Mouse (Mus musculus): Measurements from ENCODE around the gene Snd1. TPM values are rescaled to one million over a fixed set of nuclear protein-coding genes. Genes with fewer than 3 reads are reported as not detected.

Gene Snd1
- polyA plus RNA-seq, 1 experiment from 2014 or later: 104 TPM

DNA sequence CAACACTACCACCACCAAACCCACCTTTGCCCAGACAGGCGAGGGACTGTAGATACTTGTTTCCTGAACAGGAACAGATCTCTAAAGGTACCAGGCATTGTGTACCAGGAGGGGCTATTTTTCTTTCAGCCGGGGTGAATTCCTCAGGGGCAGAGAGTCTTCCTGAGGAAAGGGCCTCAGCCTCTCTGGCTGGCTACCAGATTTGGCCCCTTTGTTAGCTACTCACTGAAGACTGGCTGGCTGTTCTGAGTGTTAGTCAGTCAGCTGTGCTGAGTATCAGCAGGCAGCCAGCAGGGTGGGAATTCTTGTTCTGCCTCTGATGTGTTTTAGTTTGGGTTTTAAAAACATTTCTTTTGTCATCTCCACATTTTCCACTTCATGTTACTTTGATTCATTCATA, 158.2 kb downstream of the Snd1 start:
- H3K27me3 ChIP-seq: no peaks in the 10 kb centered on the region
- H3K36me3 ChIP-seq (replicated peaks): no peaks in the 10 kb centered on the region
- peaks cover 42% of the 10 kb centered on the region for H3K4me1 ChIP-seq
- no peak overlapping the region for H3K4me2 ChIP-seq
- no peak overlapping the region for H3K4me3 ChIP-seq (replicated peaks)
- H3K27ac ChIP-seq: peak overlapping the region; percentile 56
- ATAC-seq (ENCODE audit: low FRiP score): peak; percentile 56; the same call in 1 of the 2 replicates
- no peaks in the 10 kb centered on the region for H3K9me3 ChIP-seq
- 39% methylated on average over 2 of the region's 2 CpGs for WGBS
- no peak overlapping the region for H3K9ac ChIP-seq

DNA sequence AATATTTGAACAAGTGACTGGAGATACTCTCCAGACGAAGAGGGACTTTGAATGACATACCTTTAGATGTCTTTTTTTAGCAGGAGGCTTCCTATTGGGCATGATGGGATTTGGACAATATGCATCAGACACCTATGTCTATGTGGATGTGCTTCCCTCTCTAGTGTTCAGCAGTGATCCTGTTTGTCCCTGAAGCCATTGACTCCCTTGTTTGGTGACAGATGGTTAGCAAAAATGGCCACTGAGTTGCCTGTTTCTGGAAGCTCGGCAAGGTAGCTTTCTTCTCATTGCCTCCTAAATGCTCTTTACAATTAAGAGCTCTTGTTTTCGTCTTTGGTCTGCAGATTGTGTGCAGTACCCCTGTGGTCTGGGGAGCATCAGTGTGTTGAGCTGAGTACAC, 158.7 kb downstream of the Snd1 start:
- Histone ChIP-seq H3K36me3 (replicated peaks) (no peaks in the 10 kb centered on the region), H3K4me1 (peaks cover 42% of the 10 kb centered on the region), H3K9ac (no peak overlapping the region), H3K4me3 (replicated peaks) (no peak overlapping the region), H3K9me3 (no peaks in the 10 kb centered on the region), H3K27me3 (no peaks in the 10 kb centered on the region), H3K4me2 (no peak overlapping the region), H3K27ac (0 out of 2 replicates have a peak overlapping the region, but pooled peaks have one; percentile 9)
- ATAC-seq (ENCODE audit: low FRiP score): no peak
- 50% methylated on average over 3 of the region's 3 CpGs for WGBS

DNA sequence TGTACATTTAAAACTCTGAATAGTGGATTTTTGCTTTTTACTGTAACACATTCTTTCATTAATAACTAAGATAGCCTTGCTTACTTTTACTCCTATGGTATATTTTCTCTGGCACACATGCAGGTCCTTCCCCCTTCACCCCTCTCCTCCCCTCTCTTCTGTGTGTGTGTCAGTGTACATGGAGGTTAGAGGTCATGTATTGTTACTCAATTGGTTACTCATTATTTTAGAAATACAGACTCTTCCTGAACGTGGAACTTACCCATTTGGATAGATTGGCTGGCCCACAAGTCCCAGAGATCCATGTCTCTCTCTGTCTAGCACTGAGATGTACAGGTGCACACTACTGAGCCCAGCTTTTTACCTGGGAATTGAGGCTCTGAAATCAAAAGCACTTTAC, 160.2 kb downstream of the Snd1 start:
- ATAC-seq (ENCODE audit: low FRiP score): no peak
- Histone ChIP-seq H3K9ac (no peak overlapping the region), H3K4me3 (replicated peaks) (no peak overlapping the region), H3K4me1 (peaks cover 33% of the 10 kb centered on the region), H3K27ac (no peak overlapping the region), H3K9me3 (no peaks in the 10 kb centered on the region), H3K36me3 (replicated peaks) (no peaks in the 10 kb centered on the region), H3K4me2 (no peak overlapping the region), H3K27me3 (no peaks in the 10 kb centered on the region)
- 56% methylated on average over 1 of the region's 1 CpGs for WGBS

DNA sequence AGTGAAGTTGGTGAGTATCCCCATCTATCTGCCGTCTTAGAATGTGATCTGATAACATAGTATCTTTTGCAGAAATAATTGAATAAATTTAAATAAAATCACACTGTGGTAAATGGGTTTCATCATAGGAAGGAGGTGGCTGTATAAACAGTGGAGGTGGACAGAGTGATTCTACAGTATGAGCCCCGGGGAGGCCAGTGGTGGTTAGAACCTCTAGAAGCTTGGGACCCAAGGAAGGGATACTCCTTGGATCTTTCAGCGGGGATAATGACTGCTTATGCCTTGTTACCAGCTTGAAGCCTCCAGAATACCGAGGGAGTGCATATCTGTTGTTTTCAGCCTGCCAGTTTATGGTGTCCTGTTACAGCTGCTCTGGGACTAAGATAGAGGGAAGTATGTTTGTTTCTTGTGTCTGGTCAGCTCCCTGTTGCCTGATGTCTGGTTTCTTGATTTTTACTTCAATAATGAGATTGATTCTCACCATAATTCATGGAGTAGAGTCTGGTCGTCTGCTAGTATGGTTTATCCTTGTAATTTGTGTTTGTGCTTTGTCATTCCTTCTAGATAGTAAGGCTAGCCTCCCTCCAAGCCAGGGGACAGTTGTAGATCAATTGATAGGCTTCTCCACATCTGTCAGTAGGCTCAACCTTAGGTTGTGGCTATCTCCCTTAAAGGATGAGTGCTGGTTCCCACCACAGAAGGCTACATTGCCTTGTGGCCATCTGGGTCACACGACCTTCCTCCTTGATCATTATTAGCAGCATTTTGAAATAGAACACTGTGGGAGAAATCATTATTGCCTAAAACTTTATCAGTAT, 160.8 kb downstream of the Snd1 start:
- Histone ChIP-seq H3K36me3 (replicated peaks) (no peaks in the 10 kb centered on the region), H3K9me3 (no peaks in the 10 kb centered on the region), H3K27ac (no peak overlapping the region), H3K4me2 (no peak overlapping the region), H3K4me3 (replicated peaks) (no peak overlapping the region), H3K9ac (no peak overlapping the region), H3K4me1 (peaks cover 31% of the 10 kb centered on the region), H3K27me3 (no peaks in the 10 kb centered on the region)
- no peak for ATAC-seq (ENCODE audit: low FRiP score)
- WGBS: 79% methylated on average over 6 of the region's 6 CpGs

- H3K4me2 ChIP-seq: no peak overlapping the region
- no peaks in the 10 kb centered on the region for H3K9me3 ChIP-seq
- no peak overlapping the region for H3K4me3 ChIP-seq (replicated peaks)
- no peaks in the 10 kb centered on the region for H3K36me3 ChIP-seq (replicated peaks)
- no peak overlapping the region for H3K9ac ChIP-seq
- 92% methylated on average over 5 of the region's 5 CpGs for WGBS
- H3K4me1 ChIP-seq: peaks cover 17% of the 10 kb centered on the region
- H3K27me3 ChIP-seq: no peaks in the 10 kb centered on the region
- no peak overlapping the region for H3K27ac ChIP-seq
- no peak for ATAC-seq (ENCODE audit: low FRiP score)
Observed at GRCm38 (mm10) chr6:28640088-28640487, 165.1 kb downstream of the Snd1 start.

DNA sequence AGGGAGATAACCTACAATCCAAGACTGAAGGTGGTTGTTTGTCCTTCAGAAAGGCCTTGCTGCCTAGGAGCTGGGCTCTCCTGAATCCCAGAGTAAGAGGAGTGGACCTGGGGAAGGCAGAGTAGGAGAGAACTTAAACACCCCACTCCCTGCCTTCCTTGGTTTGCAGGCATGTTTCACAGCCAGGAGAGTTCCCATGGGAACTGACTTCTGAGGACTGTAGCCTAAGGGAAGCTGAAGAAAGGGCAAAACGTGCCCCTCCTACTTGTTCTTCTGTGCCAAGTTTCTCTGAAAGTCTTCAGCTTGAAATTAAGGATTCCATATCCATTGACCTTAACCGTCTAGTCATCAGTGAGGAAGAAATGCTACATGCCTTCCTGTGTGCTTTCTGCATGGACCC, 168.0 kb downstream of the Snd1 start:
- Histone ChIP-seq H3K9ac (no peak overlapping the region), H3K27ac (no peak overlapping the region), H3K4me2 (no peak overlapping the region), H3K36me3 (replicated peaks) (no peaks in the 10 kb centered on the region), H3K27me3 (no peaks in the 10 kb centered on the region), H3K4me1 (peaks cover 8% of the 10 kb centered on the region), H3K4me3 (replicated peaks) (no peak overlapping the region), H3K9me3 (no peaks in the 10 kb centered on the region)
- 56% methylated on average over 2 of the region's 2 CpGs for whole genome bisulfite sequencing
- no peak for ATAC-seq (ENCODE audit: low FRiP score)

DNA sequence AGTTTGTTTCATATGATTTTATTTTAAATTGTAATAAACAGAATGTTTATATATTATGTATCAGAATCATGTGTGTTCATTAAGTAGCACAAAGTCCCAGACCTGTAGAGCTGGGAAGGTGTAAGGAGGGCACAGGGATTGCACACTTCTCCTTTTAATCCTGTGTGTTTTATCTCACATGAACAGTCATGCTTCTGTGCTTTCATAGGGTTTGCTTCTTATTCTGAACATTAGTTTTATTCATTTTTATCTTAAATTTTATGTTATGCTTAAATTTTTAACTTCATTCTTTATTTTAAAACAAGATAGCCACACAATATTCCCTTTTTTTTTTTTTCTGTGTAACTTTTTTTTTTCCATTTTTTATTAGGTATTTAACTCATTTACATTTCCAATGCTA, 170.3 kb downstream of the Snd1 start:
- no peak overlapping the region for H3K4me3 ChIP-seq (replicated peaks)
- no peak overlapping the region for H3K4me2 ChIP-seq
- H3K27ac ChIP-seq: no peak overlapping the region
- no peaks in the 10 kb centered on the region for H3K36me3 ChIP-seq (replicated peaks)
- ATAC-seq (ENCODE audit: low FRiP score): no peak
- no peak overlapping the region for H3K9ac ChIP-seq
- no peaks in the 10 kb centered on the region for H3K9me3 ChIP-seq
- no peaks in the 10 kb centered on the region; the same call in 1 of the 2 replicates for H3K4me1 ChIP-seq
- no peaks in the 10 kb centered on the region for H3K27me3 ChIP-seq

- H3K9me3 ChIP-seq: no peaks in the 10 kb centered on the region
- ATAC-seq (ENCODE audit: low FRiP score): no peak
- H3K4me3 ChIP-seq (replicated peaks): no peak overlapping the region
- no peak overlapping the region for H3K4me2 ChIP-seq
- H3K27ac ChIP-seq: no peak overlapping the region
- WGBS: 97% methylated on average over 5 of the region's 5 CpGs
- H3K4me1 ChIP-seq: peaks cover 8% of the 10 kb centered on the region
- no peaks in the 10 kb centered on the region for H3K36me3 ChIP-seq (replicated peaks)
- no peaks in the 10 kb centered on the region for H3K27me3 ChIP-seq
- H3K9ac ChIP-seq: no peak overlapping the region
Observed at GRCm38 (mm10) chr6:28656511-28656910, 181.6 kb downstream of the Snd1 start.

DNA sequence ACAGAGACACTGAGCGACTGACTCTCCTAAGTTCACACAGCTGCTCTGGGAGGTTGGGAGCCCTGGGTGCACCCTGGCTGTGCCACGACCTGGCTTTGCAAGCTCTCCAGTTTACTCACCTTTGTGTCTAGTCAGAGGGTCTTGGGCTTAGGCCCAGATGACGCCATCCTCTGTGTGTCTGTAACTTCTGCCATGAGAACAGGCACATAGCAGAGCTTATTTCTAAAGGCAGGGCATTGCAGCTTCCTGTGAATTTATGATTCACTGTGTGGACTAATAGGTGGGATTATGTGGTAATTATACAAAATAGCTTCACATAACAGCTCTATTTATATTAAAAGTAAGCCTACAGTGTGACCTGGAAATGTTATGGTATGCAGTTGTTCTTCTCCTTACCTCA, 188.1 kb downstream of the Snd1 start:
- Histone ChIP-seq H3K27me3 (no peaks in the 10 kb centered on the region), H3K9me3 (no peaks in the 10 kb centered on the region), H3K4me3 (replicated peaks) (no peak overlapping the region), H3K9ac (no peak overlapping the region), H3K4me1 (peaks cover 13% of the 10 kb centered on the region), H3K36me3 (replicated peaks) (no peaks in the 10 kb centered on the region), H3K27ac (no peak overlapping the region), H3K4me2 (no peak overlapping the region)
- WGBS: 91% methylated on average over 3 of the region's 3 CpGs
- no peak for ATAC-seq (ENCODE audit: low FRiP score)

DNA sequence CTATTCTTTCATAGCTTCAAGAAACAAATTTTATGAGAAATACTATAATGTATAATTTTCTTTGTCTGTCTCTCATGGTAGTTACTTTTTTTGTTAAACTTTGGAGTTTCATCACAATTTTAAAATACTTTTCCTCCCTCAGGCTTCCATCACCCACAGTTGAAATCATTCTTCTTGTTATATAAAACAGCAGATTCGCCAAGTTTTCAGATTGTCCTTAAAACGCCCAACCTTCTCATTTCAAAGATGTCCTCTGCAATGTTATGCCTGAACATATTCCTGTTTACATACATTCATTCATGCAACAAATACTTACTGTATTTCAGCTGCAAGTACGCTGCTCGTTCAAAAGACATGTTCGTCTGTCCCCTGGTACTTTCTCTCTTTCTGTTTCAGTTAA, 188.7 kb downstream of the Snd1 start:
- no peaks in the 10 kb centered on the region for H3K27me3 ChIP-seq
- H3K4me3 ChIP-seq (replicated peaks): no peak overlapping the region
- 93% methylated on average over 5 of the region's 5 CpGs for WGBS
- peaks cover 13% of the 10 kb centered on the region for H3K4me1 ChIP-seq
- H3K9me3 ChIP-seq: no peaks in the 10 kb centered on the region
- H3K4me2 ChIP-seq: no peak overlapping the region
- ATAC-seq (ENCODE audit: low FRiP score): no peak
- no peak overlapping the region for H3K27ac ChIP-seq
- H3K9ac ChIP-seq: no peak overlapping the region
- H3K36me3 ChIP-seq (replicated peaks): no peaks in the 10 kb centered on the region

- whole genome bisulfite sequencing: 88% methylated on average over 3 of the region's 3 CpGs
- no peak for ATAC-seq (ENCODE audit: low FRiP score)
- Histone ChIP-seq H3K4me2 (no peak overlapping the region), H3K27me3 (no peaks in the 10 kb centered on the region), H3K4me3 (replicated peaks) (no peak overlapping the region), H3K9me3 (no peaks in the 10 kb centered on the region), H3K36me3 (replicated peaks) (no peaks in the 10 kb centered on the region), H3K27ac (no peak overlapping the region), H3K9ac (no peak overlapping the region), H3K4me1 (peaks cover 5% of the 10 kb centered on the region; the same call in 1 of the 2 replicates)
Observed at GRCm38 (mm10) chr6:28664716-28665115, 189.8 kb downstream of the Snd1 start.

GRCm38 (mm10) chr6:28667586-28667985, 192.6 kb downstream of the Snd1 start:
- Histone ChIP-seq H3K4me3 (replicated peaks) (no peak overlapping the region), H3K9me3 (no peaks in the 10 kb centered on the region), H3K9ac (no peak overlapping the region), H3K36me3 (replicated peaks) (no peaks in the 10 kb centered on the region), H3K27me3 (no peaks in the 10 kb centered on the region), H3K27ac (no peak overlapping the region), H3K4me2 (no peak overlapping the region), H3K4me1 (peaks cover 5% of the 10 kb centered on the region; the same call in 1 of the 2 replicates)
- WGBS: 88% methylated on average over 1 of the region's 1 CpGs
- no peak for ATAC-seq (ENCODE audit: low FRiP score)

GRCm38 (mm10) chr6:28669251-28669650, 194.3 kb downstream of the Snd1 start:
- 95% methylated on average over 5 of the region's 5 CpGs for WGBS
- Histone ChIP-seq H3K9me3 (no peaks in the 10 kb centered on the region), H3K4me2 (no peak overlapping the region), H3K27ac (no peak overlapping the region), H3K36me3 (replicated peaks) (no peaks in the 10 kb centered on the region), H3K4me1 (peaks cover 5% of the 10 kb centered on the region; the same call in 1 of the 2 replicates), H3K9ac (no peak overlapping the region), H3K27me3 (no peaks in the 10 kb centered on the region), H3K4me3 (replicated peaks) (no peak overlapping the region)
- ATAC-seq (ENCODE audit: low FRiP score): no peak

All from forebrain, embryonic 12.5 days (tissue).